Mouse (Mus musculus): Measurements from ENCODE around the gene Wnt10a. TPM values are rescaled to one million over a fixed set of nuclear protein-coding genes. Genes with fewer than 3 reads are reported as not detected.
A peak's percentile ranks its signal among the peaks of the same experiment; 100 is the strongest.

Wnt10a gene
- total and polyA plus RNA-seq, 3 experiments: 126 to 187 (median 155) TPM

- Histone ChIP-seq H3K79me2 (replicated peaks; ENCODE audit: control insufficient read depth, extremely low read depth, insufficient read depth, poor library complexity, severe bottlenecking) (no peaks in the 10 kb centered on the region), H3K36me3 (replicated peaks in 1 of 2; ENCODE audit: control insufficient read depth in 1 of 2, insufficient read depth in 1 of 2, low read length in 1 of 2) (no peaks in the 10 kb centered on the region), H3K27ac (ENCODE audit: insufficient read depth, low read depth) (no peak within 1 kb of the TSS), H3K4me1 (ENCODE audit: control insufficient read depth in 1 of 2, insufficient read depth in 2 of 2) (peaks cover 19 to 43% of the 10 kb centered on the region in 2 experiments), H3K27me3 (replicated peaks) (peaks cover 24% of the 10 kb centered on the region), H3K9ac (ENCODE audit: insufficient read depth, low read depth) (peak within 1 kb of the TSS; percentile 38), H3K4me2 (ENCODE audit: insufficient read depth, low read depth, poor library complexity, severe bottlenecking) (peak within 1 kb of the TSS; percentile 94), H3K9me3 (replicated peaks; ENCODE audit: low read length) (no peaks in the 10 kb centered on the region), H3K4me3 (replicated peaks in 1 of 3; ENCODE audit: low read depth in 2 of 3, low read length in 2 of 3, poor library complexity in 1 of 3) (peak within 1 kb of the TSS; percentile 35 to 64 (median 35))
- TF ChIP-seq IRF4 (IDR thresholded peaks at IDR 0.05; ENCODE audit: low read depth, low read length) (no peak), RCOR1 (conservative IDR thresholded peaks at IDR 0.05; ENCODE audit: low read depth, low read length) (no peak)
- in situ Hi-C loops (cut with MboI; ENCODE audit: low pct_ligation_motif_present, low pct_unique_long_range_greater_than_20kb, low sequenced_read_pairs): loop anchor here (5.0 kb wide), 1 partner anchor 36 kb away; no protein-coding TSS in a partner anchor
- DNase-seq (ENCODE audit: extremely low read depth): no peak
- dilution Hi-C loops (cut with MboI; ENCODE audit: extremely low pct_ligation_motif_present, extremely low pct_unique_long_range_greater_than_20kb, low sequenced_read_pairs): no loop called here
Measured at GRCm38 (mm10) chr1:74771845-74771930, 19.6 kb upstream of the Wnt10a start, which contains the start of gene Wnt6. TSS of gene Wnt6 (plus strand) at chr1:74771892.

- dilution Hi-C loops (cut with MboI; ENCODE audit: extremely low pct_ligation_motif_present, extremely low pct_unique_long_range_greater_than_20kb, low sequenced_read_pairs) (no loop called here), in situ Hi-C loops (cut with MboI; ENCODE audit: low pct_ligation_motif_present, low pct_unique_long_range_greater_than_20kb, low sequenced_read_pairs) (loop anchor here (5.0 kb wide), 1 partner anchor 35 kb away; no protein-coding TSS in a partner anchor)
- TF ChIP-seq JUND (conservative IDR thresholded peaks at IDR 0.05; ENCODE audit: low read depth, low read length) (no peak), EP300 (IDR thresholded peaks at IDR 0.05; ENCODE audit: low read length) (no peak), MAFK (IDR thresholded peaks at IDR 0.05; ENCODE audit: insufficient replicate concordance, low read length) (no peak), KAT2A (IDR thresholded peaks at IDR 0.05; ENCODE audit: insufficient replicate concordance, low read length) (no peak), USF1 (IDR thresholded peaks at IDR 0.05; ENCODE audit: low read depth, low read length) (no peak), SMC3 (IDR thresholded peaks at IDR 0.05; ENCODE audit: low read depth, low read length) (no peak), UBTF (IDR thresholded peaks at IDR 0.05; ENCODE audit: low read depth, low read length) (no peak), RAD21 (IDR thresholded peaks at IDR 0.05; ENCODE audit: low read depth, low read length) (no peak), CHD2 (IDR thresholded peaks at IDR 0.05; ENCODE audit: low read length) (no peak), RCOR1 (conservative IDR thresholded peaks at IDR 0.05; ENCODE audit: low read depth, low read length) (no peak), HCFC1 (IDR thresholded peaks at IDR 0.05; ENCODE audit: low read depth, low read length) (no peak), GABPA (IDR thresholded peaks at IDR 0.05; ENCODE audit: insufficient replicate concordance, low read depth, low read length) (no peak), BHLHE40 (IDR thresholded peaks at IDR 0.05; ENCODE audit: low read depth, low read length) (no peak), POLR2AphosphoS2 (IDR thresholded peaks at IDR 0.05; ENCODE audit: low read depth, low read length) (no peak), NELFE (IDR thresholded peaks at IDR 0.05; ENCODE audit: low read depth, low read length) (no peak), ZC3H11A (IDR thresholded peaks at IDR 0.05; ENCODE audit: low read depth, low read length) (no peak), MYC (IDR thresholded peaks at IDR 0.05; ENCODE audit: low read depth, low read length) (no peak), MAX (IDR thresholded peaks at IDR 0.05; ENCODE audit: low read length) (no peak), ZMIZ1 (IDR thresholded peaks at IDR 0.05; ENCODE audit: low read depth, low read length) (no peak)
- Histone ChIP-seq H3K9me3 (replicated peaks; ENCODE audit: low read length) (no peaks in the 10 kb centered on the region), H3K27ac (ENCODE audit: insufficient read depth, low read depth) (no peak overlapping the region), H3K4me3 (replicated peaks in 1 of 3; ENCODE audit: low read depth in 2 of 3, low read length in 2 of 3, poor library complexity in 1 of 3) (peak overlapping the region; percentile 35 to 64 (median 35)), H3K4me2 (ENCODE audit: insufficient read depth, low read depth, poor library complexity, severe bottlenecking) (peak overlapping the region; percentile 94), H3K36me3 (replicated peaks in 1 of 2; ENCODE audit: control insufficient read depth in 1 of 2, insufficient read depth in 1 of 2, low read length in 1 of 2) (no peaks in the 10 kb centered on the region), H3K4me1 (ENCODE audit: control insufficient read depth in 1 of 2, insufficient read depth in 2 of 2) (peaks cover 19 to 45% of the 10 kb centered on the region in 2 experiments), H3K27me3 (replicated peaks) (peaks cover 24% of the 10 kb centered on the region), H3K9ac (ENCODE audit: insufficient read depth, low read depth) (peak overlapping the region; percentile 38; the same call in 1 of the 2 replicates), H3K79me2 (replicated peaks; ENCODE audit: control insufficient read depth, extremely low read depth, insufficient read depth, poor library complexity, severe bottlenecking) (no peaks in the 10 kb centered on the region)
- no peak for DNase-seq (ENCODE audit: extremely low read depth)
Measured at GRCm38 (mm10) chr1:74771931-74772620, 19.2 kb upstream of the Wnt10a start.

Data from CH12.LX (cell line).